In genomic region chr13:36518144-36518571, GRCm38 (mm10) we compare ENCODE assay signal across 9 mouse cellular contexts.
A peak's percentile ranks its signal among the peaks of the same experiment; 100 is the strongest.
DNase-seq lines count a peak whose midpoint lies in the region; ATAC-seq lines count a peak whose summit lies in the region.
"Had no signal": no experiment of that assay in that cellular context is flagged by ENCODE, and none has a peak within 500 bp of the region (broad histone marks: within the 10 kb centered on the region; RNA-seq: fewer than 3 reads in every experiment).

No protein-coding gene starts in this region.

- DNase-seq in cerebellum, postnatal 10 days = peak; percentile 87 to 88
- DNase-seq in cerebellum, adult 11-12 months = no peak
- DNase-seq in right cerebral cortex, postnatal 10 days (ENCODE audit: low spot score in 2 of 2) = peak; percentile 48 to 60
- DNase-seq in right cerebral cortex, postnatal 25 days = no peak
- peak; percentile 24 for DNase-seq in layer of hippocampus, adult 9-10 months (ENCODE audit: low spot score)
- DNase-seq in retina, postnatal 1 day = peak; percentile 94
- no peak for DNase-seq in urinary bladder, postnatal 10 days (ENCODE audit: low spot score)
- DNase-seq: liver had no signal

- ATAC-seq in megakaryocyte progenitor cell, adult 5-6 weeks (replicated peaks; ENCODE audit: poor library complexity) = no peak

Comparison
In these comparisons a context has a peak if more than half of its experiments do, and no peak if none do; other contexts are left out.
1. DNase-seq: peak in cerebellum, postnatal 10 days (2 of 2), right cerebral cortex, postnatal 10 days (2 of 2), layer of hippocampus, adult 9-10 months (single experiment) and retina, postnatal 1 day (single experiment); none in cerebellum, adult 11-12 months (single experiment), right cerebral cortex, postnatal 25 days (single experiment) and urinary bladder, postnatal 10 days (single experiment).